In genomic region chr6:148207522-148207921, GRCm38 (mm10) we compare ENCODE assay signal across 31 mouse cellular contexts.
"Had no signal": no experiment of that assay in that cellular context is flagged by ENCODE, and none has a peak within 500 bp of the region (broad histone marks: within the 10 kb centered on the region; RNA-seq: fewer than 3 reads in every experiment).

No protein-coding gene starts in this region.

- H3K9ac ChIP-seq: limb, embryonic 12.5 days; limb, embryonic 13.5 days; limb, embryonic 15.5 days; liver, embryonic 12.5 days; liver, embryonic 13.5 days; liver, embryonic 14.5 days; liver, embryonic 15.5 days; liver, postnatal 0 days; lung, embryonic 14.5 days; lung, embryonic 15.5 days; midbrain, embryonic 12.5 days; midbrain, embryonic 13.5 days; midbrain, embryonic 15.5 days had no signal

- DNase-seq: left cerebral cortex, postnatal 4 days; liver; liver, embryonic 13.5 days; liver, postnatal 0 days; lung, adult 18-20 months; lung, adult 2 months; lung, embryonic 14.5 days; lung, postnatal 10 days; lung, postnatal 14 days; lung, postnatal 36 days; lung, postnatal 4 days; midbrain, embryonic 14.5 days had no signal

- H3K27ac ChIP-seq: limb, embryonic 10.5 days; limb, embryonic 12.5 days; limb, embryonic 13.5 days; limb, embryonic 15.5 days; liver, embryonic 12.5 days; liver, embryonic 13.5 days; liver, embryonic 14.5 days; liver, embryonic 15.5 days; lung, embryonic 15.5 days; macrophage; midbrain, embryonic 10.5 days; midbrain, embryonic 12.5 days; midbrain, embryonic 13.5 days; midbrain, embryonic 15.5 days had no signal

- ATAC-seq: liver, embryonic 12.5 days; liver, postnatal 0 days; lung, postnatal 0 days; midbrain, embryonic 13.5 days; midbrain, embryonic 15.5 days; midbrain, embryonic 16.5 days had no signal

- H3K4me2 ChIP-seq: limb, embryonic 12.5 days; limb, embryonic 13.5 days; limb, embryonic 15.5 days; liver, embryonic 11.5 days; liver, embryonic 12.5 days; liver, embryonic 13.5 days; liver, embryonic 15.5 days; lung, embryonic 14.5 days; lung, embryonic 15.5 days; midbrain, embryonic 11.5 days; midbrain, embryonic 12.5 days; midbrain, embryonic 13.5 days; midbrain, embryonic 15.5 days had no signal

- H3K4me3 ChIP-seq: limb, embryonic 10.5 days; limb, embryonic 12.5 days; limb, embryonic 13.5 days; limb, embryonic 15.5 days; liver, embryonic 12.5 days; liver, embryonic 13.5 days; liver, embryonic 15.5 days; lung, embryonic 15.5 days; megakaryocyte, embryonic 14.5 days; midbrain, embryonic 10.5 days; midbrain, embryonic 12.5 days; midbrain, embryonic 13.5 days; midbrain, embryonic 15.5 days; myocyte had no signal

- H3K9me3 ChIP-seq: limb, embryonic 10.5 days; limb, embryonic 12.5 days; limb, embryonic 13.5 days; limb, embryonic 15.5 days; liver, embryonic 12.5 days; liver, embryonic 13.5 days; liver, embryonic 15.5 days; lung, embryonic 15.5 days; megakaryocyte, embryonic 14.5 days; midbrain, embryonic 10.5 days; midbrain, embryonic 12.5 days; midbrain, embryonic 13.5 days; midbrain, embryonic 15.5 days had no signal

- H3K27me3 ChIP-seq: limb, embryonic 12.5 days; limb, embryonic 13.5 days; limb, embryonic 15.5 days; liver, embryonic 12.5 days; liver, embryonic 13.5 days; liver, embryonic 15.5 days; lung, embryonic 15.5 days; megakaryocyte, embryonic 14.5 days; midbrain, embryonic 12.5 days; midbrain, embryonic 13.5 days; midbrain, embryonic 15.5 days had no signal
